Mouse (Mus musculus) midbrain, postnatal 0 days (tissue): ENCODE measurements at regions not wholly inside any gene's neighbourhood (a gene's known extent, or its start where the extent isn't known, plus 50 kb on each side); places are given as distances from the start of the nearest gene placed in this dataset.

Experiments used
- ATAC-seq: fragments of 200-750 bp; cut with Nextera tagmentation; 2 replicates; pipeline ENCODE4 v1.8.0; 2017; ENCODE audit warnings: moderate number of reproducible peaks, mild to moderate bottlenecking, moderate TSS enrichment, moderate library complexity; ENCODE audit not compliant: low FRiP score
- DNase-seq: peaks from one replicate; pipeline ENCODE4 v3.0.0-alpha.2; 2015; ENCODE audit warnings: low spot score
- H3K27ac ChIP-seq: fragments of 300-500 bp; sonication (generic); 2 replicates; pipeline ENCODE4 v1.5.1; 2014; ENCODE audit warnings: low read depth, mild to moderate bottlenecking, low read length, mixed read lengths
- H3K27me3 ChIP-seq: fragments of 300-500 bp; sonication (generic); 2 replicates; pipeline ENCODE4 v1.6.1; 2014; ENCODE audit warnings: low read length, control low read depth, mixed read lengths; ENCODE audit not compliant: insufficient read depth
- H3K36me3 ChIP-seq: fragments of 300-500 bp; sonication (generic); 2 replicates; pipeline ENCODE4 v1.6.1; 2014; ENCODE audit warnings: low read length, control low read depth, mixed read lengths; ENCODE audit not compliant: insufficient read depth
- H3K4me1 ChIP-seq: fragments of 300-500 bp; sonication (generic); 2 replicates; pipeline ENCODE4 v1.6.1; 2014; ENCODE audit warnings: mild to moderate bottlenecking, control low read depth, antibody characterized with exemption, low read length, mixed read lengths; ENCODE audit not compliant: insufficient read depth
- H3K4me2 ChIP-seq: fragments of 300-500 bp; sonication (generic); 2 replicates; pipeline ENCODE4 v1.6.1; 2014; ENCODE audit warnings: low read depth, mild to moderate bottlenecking, low read length, mixed read lengths; ENCODE audit not compliant: poor library complexity, severe bottlenecking
- H3K4me3 ChIP-seq: fragments of 300-500 bp; sonication (generic); 2 replicates; pipeline ENCODE4 v1.5.1; 2014; ENCODE audit warnings: low read depth, mild to moderate bottlenecking, low read length, moderate library complexity
- H3K9ac ChIP-seq: fragments of 300-500 bp; sonication (generic); replicated peaks from 2 replicates; pipeline ENCODE4 v1.6.1; 2014; ENCODE audit warnings: mild to moderate bottlenecking, low read length, moderate library complexity, mixed read lengths; ENCODE audit not compliant: poor library complexity, severe bottlenecking
- H3K9me3 ChIP-seq: fragments of 300-500 bp; sonication (generic); 2 replicates; pipeline ENCODE4 v1.6.1; 2016; ENCODE audit warnings: low read length, control low read depth
- CTCF ChIP-seq: IDR thresholded peaks from 2 replicates; pipeline ENCODE4 v1.5.1; 2016; ENCODE audit warnings: antibody characterized with exemption, mild to moderate bottlenecking
- WGBS: fragments of 180-500 bp; shearing (Covaris S2); extraction: QIAGEN DNeasy Blood & Tissue Kit; methylation state at CpG from one replicate; pipeline ENCODE4 v1.1.7; 2014; 5-methylcytosine and 5-hydroxymethylcytosine counted together

GRCm38 (mm10) chr12:27139683-27140334 lies 202.6 kb downstream of the Sox11 start:
- peaks cover 7% of the 10 kb centered on the region; the same call in 1 of the 2 replicates for H3K4me1 ChIP-seq
- no peaks in the 10 kb centered on the region for H3K27me3 ChIP-seq
- no peak for DNase-seq
- H3K4me3 ChIP-seq = no peak overlapping the region
- peak overlapping the region; percentile 71 for H3K27ac ChIP-seq
- no peak for ATAC-seq
- WGBS = 16% methylated on average over 12 of the region's 13 CpGs
- TF ChIP-seq CTCF = no peak
- no peak overlapping the region for H3K4me2 ChIP-seq
- H3K9ac ChIP-seq = no peak overlapping the region; the same call in 1 of the 2 replicates
- H3K36me3 ChIP-seq = no peaks in the 10 kb centered on the region
- no peaks in the 10 kb centered on the region for H3K9me3 ChIP-seq

- no peak for DNase-seq
- TF ChIP-seq CTCF = no peak
- H3K9me3 ChIP-seq = no peaks in the 10 kb centered on the region
- 34% methylated on average over 13 of the region's 13 CpGs for WGBS
- no peak for ATAC-seq
- H3K27ac ChIP-seq = peak overlapping the region; percentile 71
- H3K27me3 ChIP-seq = no peaks in the 10 kb centered on the region
- H3K4me3 ChIP-seq = no peak overlapping the region
- H3K36me3 ChIP-seq = no peaks in the 10 kb centered on the region
- no peak overlapping the region for H3K9ac ChIP-seq
- no peak overlapping the region for H3K4me2 ChIP-seq
- peaks cover 7% of the 10 kb centered on the region; the same call in 1 of the 2 replicates for H3K4me1 ChIP-seq
Measured at GRCm38 (mm10) chr12:27138663-27139633, 203.4 kb downstream of the Sox11 start.

GRCm38 (mm10) chr12:27135997-27136559 lies 206.3 kb downstream of the Sox11 start:
- no peak overlapping the region; the same call in 1 of the 2 replicates for H3K4me2 ChIP-seq
- H3K27me3 ChIP-seq = no peaks in the 10 kb centered on the region
- ATAC-seq (no peak), DNase-seq (no peak)
- H3K27ac ChIP-seq = no peak overlapping the region; the same call in 1 of the 2 replicates
- H3K4me1 ChIP-seq = peaks cover 7% of the 10 kb centered on the region; the same call in 1 of the 2 replicates
- WGBS = 41% methylated on average over 10 of the region's 10 CpGs
- no peaks in the 10 kb centered on the region for H3K36me3 ChIP-seq
- no peaks in the 10 kb centered on the region for H3K9me3 ChIP-seq
- no peak for TF ChIP-seq CTCF
- no peak overlapping the region for H3K9ac ChIP-seq
- H3K4me3 ChIP-seq = no peak overlapping the region

GRCm38 (mm10) chr12:27130544-27130943 lies 211.8 kb downstream of the Sox11 start:
- H3K4me1 ChIP-seq = 0 out of 2 replicates have a peak, but pooled peaks cover 2% of the 10 kb centered on the region
- WGBS = 98% methylated on average over 1 of the region's 1 CpGs
- H3K4me2 ChIP-seq = no peak overlapping the region
- no peaks in the 10 kb centered on the region for H3K27me3 ChIP-seq
- no peak overlapping the region for H3K27ac ChIP-seq
- ATAC-seq (no peak), DNase-seq (no peak)
- TF ChIP-seq CTCF = no peak
- no peak overlapping the region for H3K9ac ChIP-seq
- H3K9me3 ChIP-seq = no peaks in the 10 kb centered on the region
- H3K4me3 ChIP-seq = no peak overlapping the region
- no peaks in the 10 kb centered on the region for H3K36me3 ChIP-seq

- 40% methylated on average over 10 of the region's 10 CpGs for WGBS
- no peak for ATAC-seq
Measured at GRCm38 (mm10) chr12:27127054-27127605, 215.2 kb downstream of the Sox11 start.

More at GRCm38 (mm10) chr12:27127054-27127605, 215.2 kb downstream of the Sox11 start:
- Histone ChIP-seq H3K4me1 (0 out of 2 replicates have a peak, but pooled peaks cover 2% of the 10 kb centered on the region), H3K4me2 (no peak overlapping the region), H3K9ac (no peak overlapping the region), H3K36me3 (no peaks in the 10 kb centered on the region), H3K4me3 (no peak overlapping the region), H3K9me3 (no peaks in the 10 kb centered on the region), H3K27ac (no peak overlapping the region), H3K27me3 (no peaks in the 10 kb centered on the region)
- no peak for TF ChIP-seq CTCF
- DNase-seq = no peak
